Mouse (Mus musculus) forebrain, embryonic 10.5 days (tissue): ENCODE data around the gene Dnah17. TPM values are rescaled to one million over a fixed set of nuclear protein-coding genes. Genes with fewer than 3 reads are reported as not detected.

Experiments used
- DNase-seq: peaks from one replicate; pipeline ENCODE4 v3.0.0-alpha.2; 2017; ENCODE audit warnings: low spot score; ENCODE audit errors: extremely low spot score
- H3K27ac ChIP-seq: fragments of 300-500 bp; sonication (generic); 2 replicates; pipeline ENCODE4 v1.5.1; 2016; ENCODE audit warnings: mild to moderate bottlenecking
- H3K27me3 ChIP-seq: fragments of 300-500 bp; sonication (generic); 2 replicates; pipeline ENCODE4 v1.6.1; 2016; ENCODE audit warnings: mild to moderate bottlenecking; ENCODE audit not compliant: poor library complexity, severe bottlenecking
- H3K36me3 ChIP-seq: fragments of 300-500 bp; sonication (generic); replicated peaks from 2 replicates; pipeline ENCODE4 v1.6.1; 2016; ENCODE audit warnings: mild to moderate bottlenecking, moderate library complexity
- H3K4me1 ChIP-seq: fragments of 300-500 bp; sonication (generic); 2 replicates; pipeline ENCODE4 v1.6.1; 2016
- H3K4me3 ChIP-seq: fragments of 300-500 bp; sonication (generic); 2 replicates; pipeline ENCODE4 v1.5.1; 2016; ENCODE audit warnings: mild to moderate bottlenecking, moderate library complexity
- H3K9me3 ChIP-seq: fragments of 300-500 bp; sonication (generic); 2 replicates; pipeline ENCODE4 v1.6.1; 2016; ENCODE audit warnings: mild to moderate bottlenecking, moderate library complexity
- WGBS: fragments of 180-500 bp; shearing (Covaris S2); methylation state at CpG from one replicate; pipeline ENCODE4 v1.1.7; 2016; 5-methylcytosine and 5-hydroxymethylcytosine counted together
- polyA plus RNA-seq: library from polyadenylated mRNA; unstranded; fragments of >200 nt; fragmentation: Nextera tagmentation; extraction: Ambion mirVana; gene quantifications from 2 replicates; pipeline ENCODE4 v1.2.1, GENCODE M21; 2016

Dnah17 gene
- polyA plus RNA-seq, 1 experiment from 2014 or later: 0.27 TPM

DNA sequence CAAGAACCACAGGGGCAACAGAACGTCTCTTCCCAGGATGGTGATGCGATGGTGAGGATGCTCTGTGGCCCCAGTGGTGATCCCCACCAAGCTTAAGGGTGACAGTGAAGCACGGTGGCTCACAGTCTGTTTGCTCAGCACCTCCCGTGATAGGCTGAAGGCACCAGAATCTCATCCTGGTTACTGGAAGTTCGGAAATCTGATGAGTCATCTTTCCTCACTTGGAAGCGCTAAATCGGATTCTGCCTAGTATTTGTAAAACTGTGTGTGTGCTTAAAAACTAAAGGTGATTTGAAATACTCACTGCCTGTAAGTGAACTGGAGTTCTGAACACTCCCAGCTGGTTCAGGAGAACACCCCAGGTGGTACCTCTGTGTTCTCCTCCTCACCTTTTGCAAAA, 146.7 kb downstream of the Dnah17 start:
- Histone ChIP-seq H3K27ac (no peak overlapping the region), H3K36me3 (no peaks in the 10 kb centered on the region), H3K4me1 (peaks cover 35% of the 10 kb centered on the region), H3K27me3 (peaks cover 8% of the 10 kb centered on the region), H3K4me3 (no peak overlapping the region), H3K9me3 (no peaks in the 10 kb centered on the region)
- WGBS: 77% methylated on average over 7 of the region's 7 CpGs
- no peak for DNase-seq

GRCm38 (mm10) chr11:117982426-117982825, 148.0 kb downstream of the Dnah17 start:
- WGBS: 82% methylated on average over 5 of the region's 5 CpGs
- no peak for DNase-seq
- H3K27ac ChIP-seq: no peak overlapping the region
- peaks cover 30% of the 10 kb centered on the region for H3K4me1 ChIP-seq
- H3K27me3 ChIP-seq: peaks cover 18% of the 10 kb centered on the region
- H3K9me3 ChIP-seq: no peaks in the 10 kb centered on the region
- H3K36me3 ChIP-seq: no peaks in the 10 kb centered on the region
- H3K4me3 ChIP-seq: no peak overlapping the region

DNA sequence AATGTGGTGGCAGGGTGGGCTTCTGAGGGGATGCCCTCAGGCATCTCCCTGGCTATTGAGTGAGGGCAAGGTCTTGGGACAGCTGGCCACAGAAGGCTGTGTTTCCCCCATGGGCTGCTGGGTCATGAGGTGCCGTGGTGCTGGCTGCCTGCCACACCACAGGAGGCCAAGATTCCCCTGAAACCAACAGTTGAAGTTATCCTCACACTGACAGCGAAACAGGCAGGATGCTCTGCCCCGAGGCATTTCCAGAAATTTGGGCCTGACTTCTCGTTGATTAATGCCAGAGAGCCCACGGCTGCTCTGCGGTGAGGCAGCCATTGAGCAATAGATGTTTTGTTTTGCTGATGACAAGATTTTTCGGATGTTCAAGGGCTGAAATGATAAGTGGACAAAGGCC, 151.0 kb downstream of the Dnah17 start:
- 67% methylated on average over 7 of the region's 7 CpGs for WGBS
- no peak for DNase-seq
- Histone ChIP-seq H3K36me3 (no peaks in the 10 kb centered on the region), H3K4me3 (no peak overlapping the region), H3K27ac (no peak overlapping the region), H3K4me1 (peaks cover 40% of the 10 kb centered on the region), H3K27me3 (peaks cover 38% of the 10 kb centered on the region), H3K9me3 (no peaks in the 10 kb centered on the region)

GRCm38 (mm10) chr11:117977694-117978360, 152.6 kb downstream of the Dnah17 start:
- peaks cover 54% of the 10 kb centered on the region for H3K27me3 ChIP-seq
- no peaks in the 10 kb centered on the region for H3K36me3 ChIP-seq
- 66% methylated on average over 4 of the region's 5 CpGs for WGBS
- H3K4me1 ChIP-seq: peaks cover 55% of the 10 kb centered on the region
- no peak overlapping the region for H3K4me3 ChIP-seq
- no peaks in the 10 kb centered on the region for H3K9me3 ChIP-seq
- peak overlapping the region; percentile 1; the same call in 1 of the 2 replicates for H3K27ac ChIP-seq
- no peak for DNase-seq

- Histone ChIP-seq H3K4me1 (peaks cover 68% of the 10 kb centered on the region), H3K4me3 (peak overlapping the region; percentile 37), H3K36me3 (no peaks in the 10 kb centered on the region), H3K27me3 (peaks cover 68% of the 10 kb centered on the region), H3K27ac (peak overlapping the region; percentile 92), H3K9me3 (no peaks in the 10 kb centered on the region)
- WGBS: 4% methylated on average over 8 of the region's 8 CpGs
- peak; percentile 47 for DNase-seq
These were observed 154.3 kb downstream of the Dnah17 start for GRCm38 (mm10) chr11:117976081-117976582.

DNA sequence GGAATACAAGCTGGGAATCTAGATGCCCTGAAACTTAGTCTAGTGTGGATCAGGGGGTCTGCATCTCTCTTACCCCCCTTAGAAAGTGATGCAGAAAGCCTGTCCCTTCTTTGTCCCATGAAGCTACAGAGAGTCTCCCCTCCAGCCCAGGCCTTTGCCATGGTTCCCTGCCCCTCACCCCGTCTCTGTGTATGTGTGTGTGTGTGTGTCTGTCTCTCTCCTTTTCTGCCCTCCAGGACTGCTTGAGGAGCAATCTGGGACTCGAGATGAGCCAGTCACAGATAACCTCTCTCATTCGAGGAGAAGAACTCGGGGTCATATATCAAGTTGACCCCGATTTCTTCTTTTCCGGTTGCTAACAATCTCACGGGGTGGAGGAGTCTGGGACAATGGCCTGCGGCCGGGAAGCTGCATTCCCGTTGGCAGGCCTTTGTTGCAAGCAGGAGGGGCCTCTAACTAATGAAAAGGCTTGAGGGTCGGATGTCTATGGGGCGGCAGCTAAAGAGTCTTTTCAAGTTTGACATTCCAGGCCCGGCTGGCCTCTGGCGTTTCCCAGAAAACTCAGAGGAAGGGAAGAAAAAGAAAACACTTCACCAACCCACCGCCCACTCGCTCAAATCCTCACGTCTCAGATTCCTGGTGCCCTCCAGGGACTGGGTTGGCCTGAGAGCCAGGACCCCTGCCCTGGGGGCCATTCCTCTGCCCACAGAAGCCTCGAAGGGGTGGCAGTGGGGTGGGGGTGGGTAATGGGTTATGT, 155.0 kb downstream of the Dnah17 start:
- H3K4me1 ChIP-seq: peaks cover 76% of the 10 kb centered on the region
- peaks cover 76% of the 10 kb centered on the region for H3K27me3 ChIP-seq
- WGBS: 1% methylated on average over 18 of the region's 18 CpGs
- H3K36me3 ChIP-seq: no peaks in the 10 kb centered on the region
- no peaks in the 10 kb centered on the region for H3K9me3 ChIP-seq
- H3K27ac ChIP-seq: peak overlapping the region; percentile 92
- H3K4me3 ChIP-seq: peak overlapping the region; percentile 37
- peak; percentile 76 for DNase-seq

DNA sequence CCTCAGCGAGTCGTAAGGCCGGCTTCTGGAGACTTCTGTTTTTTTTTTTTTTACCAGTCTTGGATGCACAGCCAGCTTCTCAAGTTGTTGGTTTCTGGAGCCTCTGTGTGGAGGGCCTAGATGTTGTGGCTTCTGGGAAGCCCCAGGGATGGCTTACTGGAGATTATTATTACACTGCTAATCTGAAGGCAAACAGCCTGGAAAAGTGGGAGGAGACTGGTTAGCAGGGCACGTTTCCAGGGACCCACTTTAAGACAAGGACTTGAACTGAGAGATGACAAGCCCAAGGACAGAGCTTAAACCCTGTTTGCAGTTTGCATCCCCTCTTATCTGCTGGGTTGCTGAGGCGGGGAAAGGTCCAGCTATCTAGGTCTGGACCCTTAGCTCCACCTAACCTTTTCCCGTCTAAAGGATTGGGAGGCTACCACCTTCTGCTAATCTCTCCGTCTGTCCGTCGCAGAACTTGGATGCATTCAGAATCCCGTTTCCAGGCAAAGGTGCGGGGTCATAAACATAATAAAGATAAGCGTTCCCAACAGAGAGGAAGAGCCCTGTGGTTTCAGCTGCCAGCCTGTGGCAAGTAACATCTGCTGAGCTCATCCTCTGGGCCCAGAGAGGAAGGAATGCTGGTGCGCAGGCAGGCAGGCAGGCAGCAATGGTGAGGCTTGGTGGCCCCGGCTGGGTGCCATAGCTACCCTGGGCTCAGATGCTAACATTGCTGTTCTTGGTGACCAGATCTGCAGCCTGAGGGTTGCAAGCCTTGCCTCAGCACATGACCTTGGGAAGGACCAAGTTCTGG, 155.9 kb downstream of the Dnah17 start:
- Histone ChIP-seq H3K9me3 (no peaks in the 10 kb centered on the region), H3K36me3 (no peaks in the 10 kb centered on the region), H3K4me1 (peaks cover 84% of the 10 kb centered on the region), H3K27ac (peak overlapping the region; percentile 92), H3K4me3 (peak overlapping the region; percentile 37; the same call in 1 of the 2 replicates), H3K27me3 (peaks cover 80% of the 10 kb centered on the region)
- WGBS: 12% methylated on average over 14 of the region's 14 CpGs
- DNase-seq: no peak

DNA sequence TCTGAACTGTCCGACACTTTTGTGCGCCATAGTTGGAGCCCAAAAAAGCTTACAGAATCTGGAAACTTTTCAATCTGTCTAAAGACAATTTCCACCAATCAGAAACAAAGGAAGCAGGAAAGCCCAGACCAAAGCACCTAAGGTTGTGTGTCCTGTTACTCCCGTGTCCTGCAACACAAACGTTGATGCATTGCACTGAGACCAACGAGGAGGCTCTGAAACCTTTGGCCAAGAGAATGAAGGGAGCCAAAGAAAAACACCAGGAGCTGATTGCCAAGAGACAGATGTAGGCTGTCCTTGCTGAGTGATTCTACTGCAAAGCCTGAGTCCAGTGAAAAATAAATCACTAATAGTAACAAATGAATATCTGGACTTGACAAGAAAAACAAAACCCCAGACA, 156.9 kb downstream of the Dnah17 start:
- H3K4me1 ChIP-seq: peaks cover 88% of the 10 kb centered on the region
- 47% methylated on average over 5 of the region's 5 CpGs for WGBS

GRCm38 (mm10) chr11:117972656-117973558, 157.5 kb downstream of the Dnah17 start:
- Histone ChIP-seq H3K9me3 (no peaks in the 10 kb centered on the region), H3K27ac (peak overlapping the region; percentile 92), H3K4me1 (peaks cover 90% of the 10 kb centered on the region), H3K4me3 (no peak overlapping the region), H3K27me3 (peaks cover 69% of the 10 kb centered on the region), H3K36me3 (no peaks in the 10 kb centered on the region)
- WGBS: 44% methylated on average over 11 of the region's 11 CpGs
- no peak for DNase-seq

More for the DNA sequence above, 156.9 kb downstream of the Dnah17 start:
- no peaks in the 10 kb centered on the region for H3K36me3 ChIP-seq
- H3K4me3 ChIP-seq: no peak overlapping the region
- H3K27me3 ChIP-seq: peaks cover 70% of the 10 kb centered on the region
- no peaks in the 10 kb centered on the region for H3K9me3 ChIP-seq
- DNase-seq: no peak
- peak overlapping the region; percentile 92; the same call in 1 of the 2 replicates for H3K27ac ChIP-seq
